Mouse (Mus musculus): Measurements from ENCODE around the gene Hjurp. TPM values are rescaled to one million over a fixed set of nuclear protein-coding genes. Genes with fewer than 3 reads are reported as not detected.

Hjurp gene
- total RNA-seq, 4 experiments from 2014 or later: 10.6 to 14.2 (median 11.0) TPM

- no peak for DNase-seq (ENCODE audit: low spot score)
Measured at GRCm38 (mm10) chr1:88280006-88280690, 2.7 kb upstream of the Hjurp start.

DNA sequence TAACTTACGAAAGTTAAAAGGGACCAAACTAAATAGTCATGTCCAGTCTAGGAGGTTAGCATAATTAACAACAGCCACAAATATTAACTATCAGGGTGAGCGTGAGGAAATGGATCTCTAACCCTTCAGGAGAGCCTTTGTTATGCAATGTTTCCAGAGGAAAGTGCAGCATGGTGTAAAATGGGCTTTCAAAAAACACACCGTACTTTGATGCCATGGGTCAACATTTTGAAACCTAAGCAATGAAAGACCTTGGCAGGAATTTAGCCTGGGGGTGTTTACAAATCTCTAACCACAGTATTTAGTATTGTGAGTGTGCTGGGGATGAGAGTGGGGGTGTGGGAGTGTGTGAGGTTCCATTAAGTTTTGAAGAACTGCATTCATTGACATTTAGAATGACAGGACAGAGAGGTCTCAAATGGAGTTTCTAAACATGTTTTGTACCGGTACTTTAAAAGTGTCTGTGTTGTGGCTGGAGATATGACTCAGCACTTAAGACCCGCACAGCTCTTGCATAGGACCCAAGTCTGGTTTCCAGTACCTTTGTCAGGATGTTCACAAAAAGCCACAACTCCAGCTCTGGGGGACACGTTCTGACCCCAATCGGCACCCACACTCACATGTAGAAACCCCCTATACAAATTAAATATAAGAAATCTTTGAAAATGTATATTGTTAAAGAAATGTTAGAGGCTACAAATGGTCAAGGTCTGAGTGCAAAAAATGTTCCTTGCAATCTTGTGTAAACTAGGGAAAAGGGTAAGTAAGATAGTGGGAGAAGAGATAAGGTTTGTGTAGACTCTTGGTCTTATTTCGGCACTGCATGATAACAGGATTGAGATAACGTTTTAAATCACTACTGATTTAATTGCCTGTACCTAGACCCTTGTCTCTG is 1.9 kb upstream of the Hjurp start:
- DNase-seq (ENCODE audit: low spot score): no peak

DNA sequence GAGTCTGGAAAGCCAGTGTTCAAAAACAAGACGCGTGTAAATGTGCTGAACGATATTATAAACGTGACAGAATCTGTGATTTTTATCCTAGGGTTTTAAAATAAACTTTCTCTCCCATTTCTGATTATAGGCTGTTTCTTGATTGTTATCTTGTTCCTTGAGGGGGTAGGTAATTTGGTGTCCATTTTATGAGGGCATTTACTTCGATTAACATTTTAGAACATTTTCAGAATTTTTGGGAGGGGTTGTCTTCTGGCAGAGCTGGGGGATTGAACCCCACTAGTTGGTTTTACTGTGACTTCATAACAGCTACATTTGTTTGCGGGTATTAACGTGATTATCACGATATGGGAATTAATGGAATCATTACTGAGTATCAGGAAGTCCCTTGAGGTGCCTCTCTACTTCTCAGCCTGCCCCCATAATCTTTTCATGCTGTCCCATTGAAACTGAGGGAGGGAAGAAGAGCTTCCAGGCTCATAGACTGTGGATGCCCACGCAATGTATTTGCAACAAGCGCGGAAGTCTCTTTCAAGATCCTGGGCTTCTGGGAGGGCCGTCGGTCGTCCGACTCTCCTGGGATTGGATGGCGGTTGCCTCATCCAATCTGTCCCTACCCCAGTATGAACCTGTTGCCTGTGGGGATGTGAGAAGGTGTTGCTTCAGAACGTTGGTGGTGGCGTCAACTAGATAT is 532 bp upstream of the Hjurp start:
- no peak for DNase-seq (ENCODE audit: low spot score)

- DNase-seq (ENCODE audit: low spot score): no peak
Measured at GRCm38 (mm10) chr1:88276524-88277097, 822 bp downstream of the Hjurp start.

GRCm38 (mm10) chr1:88275698-88276523 is 1.5 kb downstream of the Hjurp start:
- no peak for DNase-seq (ENCODE audit: low spot score)

GRCm38 (mm10) chr1:88275078-88275680 is 2.3 kb downstream of the Hjurp start:
- DNase-seq (ENCODE audit: low spot score): no peak

DNA sequence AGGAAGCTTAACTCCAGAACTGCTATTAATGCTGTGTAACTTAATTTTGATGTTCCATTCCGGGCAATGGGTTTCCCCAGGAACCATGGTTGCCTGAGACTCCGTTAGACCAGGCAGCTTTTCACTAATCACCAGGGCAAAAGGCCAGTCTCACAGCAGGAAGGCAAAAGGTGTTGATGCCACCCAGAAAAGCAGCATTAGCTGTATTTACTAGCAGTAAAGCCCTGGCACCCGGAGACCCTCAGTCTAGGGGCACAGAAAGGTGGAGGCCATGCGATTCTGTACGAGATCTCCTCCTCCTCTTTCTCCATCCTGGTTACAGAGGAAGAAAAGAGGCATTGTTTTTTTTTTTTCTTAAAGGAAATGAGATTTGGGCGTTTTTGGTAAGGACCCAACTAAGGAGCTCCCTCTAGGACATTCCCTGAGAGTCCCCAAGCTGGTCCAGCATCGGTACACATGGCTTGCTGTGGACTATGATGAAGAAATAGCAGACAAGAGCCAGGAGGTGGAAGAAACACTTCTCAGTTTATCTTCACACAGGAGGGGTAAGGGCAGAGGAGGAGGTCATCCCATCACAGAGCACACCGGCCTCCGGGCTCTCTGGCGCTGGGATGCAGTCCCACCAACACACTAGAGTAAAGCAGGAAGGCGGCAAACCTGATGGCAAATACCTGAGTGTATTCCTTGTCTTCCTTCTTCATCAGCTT is 2.9 kb downstream of the Hjurp start:
- no peak for DNase-seq (ENCODE audit: low spot score)

GRCm38 (mm10) chr1:88273832-88274231 is 3.6 kb downstream of the Hjurp start:
- no peak for DNase-seq (ENCODE audit: low spot score)

- no peak for DNase-seq (ENCODE audit: low spot score)
Measured at GRCm38 (mm10) chr1:88273326-88273725, 4.1 kb downstream of the Hjurp start.

DNA sequence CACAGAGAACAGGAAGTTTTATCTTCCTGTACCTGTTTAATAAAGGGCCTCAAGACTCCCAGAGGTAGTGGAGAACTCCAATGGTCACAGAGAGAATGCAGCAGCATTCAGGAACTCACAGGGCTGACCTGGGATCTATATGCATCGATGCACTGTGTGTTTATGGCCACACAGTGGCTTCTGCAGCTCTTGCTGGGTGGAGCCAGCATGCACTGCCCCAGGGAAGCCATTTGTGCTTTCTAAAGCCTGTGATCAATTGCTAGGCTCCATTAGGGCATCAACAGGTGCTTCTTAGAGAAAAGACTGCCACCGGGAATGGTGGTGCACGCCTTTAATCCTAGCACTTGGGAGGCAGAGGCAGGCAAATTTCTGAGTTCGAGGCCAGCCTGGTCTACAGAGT is 4.6 kb downstream of the Hjurp start:
- DNase-seq (ENCODE audit: low spot score): no peak

DNA sequence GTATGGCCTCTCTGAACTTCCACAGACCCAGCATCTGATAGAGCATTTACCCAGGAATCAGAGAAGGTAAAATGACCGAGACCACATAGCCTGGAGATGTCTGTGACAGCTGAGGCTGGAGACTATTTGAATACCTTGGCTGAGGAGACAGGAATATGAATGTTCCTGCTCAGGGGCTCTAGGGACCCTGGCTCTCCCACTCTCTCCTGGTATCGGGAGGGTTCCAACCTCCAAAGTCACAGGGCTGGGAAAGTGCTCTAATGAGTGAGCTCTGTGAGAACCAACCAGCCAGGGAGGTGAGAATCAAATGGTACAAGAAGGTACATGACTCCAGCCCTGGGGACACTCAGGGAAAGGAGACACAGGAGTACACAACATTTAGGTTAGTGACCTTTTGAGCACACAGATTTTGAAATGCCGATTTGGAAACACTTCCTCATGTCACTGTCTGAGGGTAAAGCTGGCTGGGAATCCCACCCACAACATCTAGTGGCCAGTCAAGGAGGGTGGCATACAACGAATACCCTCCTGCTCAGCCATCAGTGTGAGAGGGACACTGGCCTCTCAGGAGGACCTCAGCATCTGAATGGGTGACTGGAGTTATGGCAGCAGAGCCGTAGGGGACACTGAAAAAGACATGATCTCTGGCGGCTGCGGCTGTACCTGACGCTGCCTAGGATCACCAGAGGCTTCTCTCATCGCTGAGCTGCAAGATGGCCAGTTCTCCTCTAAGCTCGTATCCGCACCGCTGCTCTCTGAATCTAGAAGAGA is 7.7 kb downstream of the Hjurp start:
- DNase-seq (ENCODE audit: low spot score): no peak

DNA sequence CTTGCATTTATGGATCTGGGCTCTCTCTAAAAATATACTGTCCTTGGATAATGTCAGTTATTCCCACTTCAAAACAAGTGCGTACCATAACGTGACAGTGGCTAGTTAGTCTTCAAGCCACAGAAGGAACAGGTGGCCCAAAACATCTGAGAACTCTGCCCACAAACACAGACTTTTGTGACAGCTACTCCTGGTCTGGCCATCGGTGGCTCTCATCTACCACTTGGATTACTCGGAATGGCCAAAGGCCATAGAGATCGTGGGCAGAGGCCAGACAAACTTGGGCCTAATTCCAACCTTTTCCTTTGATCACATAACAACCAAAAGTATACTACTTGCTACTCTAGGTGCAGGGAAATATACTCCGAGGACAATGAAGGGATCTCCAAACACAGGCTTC is 9.4 kb downstream of the Hjurp start:
- no peak for DNase-seq (ENCODE audit: low spot score)

GRCm38 (mm10) chr1:88267489-88267888 is 9.9 kb downstream of the Hjurp start:
- DNase-seq (ENCODE audit: low spot score): no peak

GRCm38 (mm10) chr1:88266123-88266522 is 11.3 kb downstream of the Hjurp start:
- no peak for DNase-seq (ENCODE audit: low spot score)

- no peak for DNase-seq (ENCODE audit: low spot score)
Measured at GRCm38 (mm10) chr1:88264869-88265240, 12.6 kb downstream of the Hjurp start.

GRCm38 (mm10) chr1:88264237-88264868 is 13.1 kb downstream of the Hjurp start:
- no peak for DNase-seq (ENCODE audit: low spot score)

DNA sequence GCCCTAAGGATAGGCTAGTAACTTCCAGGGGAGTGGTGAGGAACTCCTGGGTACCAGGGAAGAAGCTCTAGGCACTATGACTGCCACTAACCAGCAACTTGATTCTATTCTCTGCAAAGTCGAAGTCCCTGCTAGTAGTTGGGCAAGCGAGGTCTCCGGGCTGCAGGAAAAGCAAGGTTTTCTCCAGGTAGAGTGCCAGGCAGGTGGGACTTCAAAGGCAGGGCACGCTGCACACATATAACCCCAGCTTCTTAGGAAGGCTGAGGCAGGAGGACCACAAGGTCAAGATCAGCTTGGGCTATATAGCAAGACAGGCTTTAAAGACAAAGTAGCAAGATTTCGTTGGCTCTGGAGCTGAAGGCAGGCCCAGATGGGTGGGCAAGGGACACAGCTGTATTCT is 13.7 kb downstream of the Hjurp start:
- DNase-seq (ENCODE audit: low spot score): no peak

GRCm38 (mm10) chr1:88262961-88263360 is 14.5 kb downstream of the Hjurp start:
- no peak for DNase-seq (ENCODE audit: low spot score)

DNA sequence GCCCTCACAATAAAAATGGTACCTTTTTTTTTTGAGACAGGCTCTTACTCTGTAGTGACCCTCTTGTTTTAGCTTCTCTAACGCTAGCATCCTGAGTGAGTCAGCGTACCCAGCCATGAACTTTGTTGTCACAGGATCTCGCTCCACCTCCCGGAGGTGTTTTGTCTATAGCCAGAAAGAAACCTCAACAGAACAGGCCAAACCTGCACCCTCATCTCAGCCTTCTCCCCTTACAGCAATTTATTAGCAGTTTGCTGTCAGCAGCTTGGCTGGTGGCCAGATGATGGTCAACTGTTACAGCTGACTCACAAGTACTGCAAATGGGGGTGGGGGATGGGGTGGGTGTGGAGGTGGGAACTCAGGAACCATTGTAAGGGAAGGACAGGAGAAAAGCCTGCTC is 15.2 kb downstream of the Hjurp start:
- no peak for DNase-seq (ENCODE audit: low spot score)
